Mouse (Mus musculus) frontal cortex, postnatal 36 days (tissue): Measurements from ENCODE around the gene 2510039O18Rik.

Experiments used
- DNase-seq, 2 experiments: peaks; one replicate each; pipeline ENCODE4 v3.0.0; 2022; ENCODE audit warnings: low spot score in 2 of 2

2510039O18Rik gene

GRCm38 (mm10) chr4:147936331-147936954 is 4.3 kb upstream of the 2510039O18Rik start, which contains the start of gene Plod1:
Gene Plod1, minus strand, starts transcription at chr4:147936767.
- DNase-seq: peak; percentile 69 to 74

GRCm38 (mm10) chr4:147937021-147937420 is 3.7 kb upstream of the 2510039O18Rik start:
- no peak for DNase-seq

GRCm38 (mm10) chr4:147937486-147937885 is 3.2 kb upstream of the 2510039O18Rik start:
- DNase-seq: no peak

- no peak for DNase-seq
Measured at GRCm38 (mm10) chr4:147938148-147939096, 2.3 kb upstream of the 2510039O18Rik start.

GRCm38 (mm10) chr4:147940111-147940510 is 584 bp upstream of the 2510039O18Rik start:
- DNase-seq: peak in 1 of 2 experiments; percentile 5

- peak in 1 of 2 experiments; percentile 35 for DNase-seq
Measured at GRCm38 (mm10) chr4:147941045-147942020, 638 bp downstream of the 2510039O18Rik start.

GRCm38 (mm10) chr4:147943005-147943404 is 2.3 kb downstream of the 2510039O18Rik start:
- DNase-seq: no peak

GRCm38 (mm10) chr4:147947511-147947910 is 6.8 kb downstream of the 2510039O18Rik start:
- DNase-seq: no peak

- peak; percentile 33 to 53 for DNase-seq
Measured at GRCm38 (mm10) chr4:147953590-147953989, 12.9 kb downstream of the 2510039O18Rik start.

GRCm38 (mm10) chr4:147957141-147957540 is 16.4 kb downstream of the 2510039O18Rik start:
- no peak for DNase-seq

- DNase-seq: peak; percentile 49 to 64
Measured at GRCm38 (mm10) chr4:147959881-147960831, 19.5 kb downstream of the 2510039O18Rik start.

GRCm38 (mm10) chr4:147962781-147963180 is 22.1 kb downstream of the 2510039O18Rik start:
- no peak for DNase-seq

- no peak for DNase-seq
Measured at GRCm38 (mm10) chr4:147963623-147964022, 22.9 kb downstream of the 2510039O18Rik start.

GRCm38 (mm10) chr4:147965712-147966111 is 25.0 kb downstream of the 2510039O18Rik start:
- DNase-seq: no peak

GRCm38 (mm10) chr4:147968816-147969215 is 28.1 kb downstream of the 2510039O18Rik start:
- no peak for DNase-seq

GRCm38 (mm10) chr4:147969337-147969736 is 28.6 kb downstream of the 2510039O18Rik start:
- no peak for DNase-seq

GRCm38 (mm10) chr4:147976237-147976636 is 35.5 kb downstream of the 2510039O18Rik start:
- no peak for DNase-seq

GRCm38 (mm10) chr4:147977726-147978125 is 37.0 kb downstream of the 2510039O18Rik start:
- no peak for DNase-seq

- no peak for DNase-seq
Measured at GRCm38 (mm10) chr4:147978391-147978790, 37.7 kb downstream of the 2510039O18Rik start.

- DNase-seq: no peak
Measured at GRCm38 (mm10) chr4:147979441-147979860, 38.8 kb downstream of the 2510039O18Rik start.
